Mouse (Mus musculus) cerebellum, adult 2 months (tissue): ENCODE measurements around the gene Trmt1. TPM values are rescaled to one million over a fixed set of nuclear protein-coding genes. Genes with fewer than 3 reads are reported as not detected.
A peak's percentile ranks its signal among the peaks of the same experiment; 100 is the strongest.

Experiments
- DNase-seq, 2 experiments: peaks; one replicate each; pipeline ENCODE4 v3.0.0; 2021
- H3K27ac ChIP-seq: fragments of 200-500 bp; 2 replicates; pipeline ENCODE4 v1.5.1; 2012; ENCODE audit warnings: low read length, control low read depth, inconsistent platforms; ENCODE audit not compliant: insufficient read depth
- H3K27me3 ChIP-seq: fragments of 200-500 bp; 2 replicates; pipeline ENCODE4 v1.6.1; 2012; ENCODE audit warnings: inconsistent platforms, mild to moderate bottlenecking, low read length, moderate library complexity; ENCODE audit not compliant: control insufficient read depth, insufficient read depth
- H3K4me1 ChIP-seq: fragments of 200-500 bp; 2 replicates; pipeline ENCODE4 v1.6.1; 2011; ENCODE audit warnings: low read length; ENCODE audit not compliant: control insufficient read depth, insufficient read depth
- H3K4me3 ChIP-seq: fragments of 200-500 bp; replicated peaks from 2 replicates; pipeline ENCODE3; 2011; ENCODE audit warnings: mild to moderate bottlenecking, low read depth, low read length, control low read depth; ENCODE audit not compliant: insufficient read depth
- CTCF ChIP-seq: fragments of 200-500 bp; IDR thresholded peaks from 2 replicates; pipeline ENCODE4 v1.5.1; 2011; ENCODE audit warnings: low read depth, mild to moderate bottlenecking, control low read depth, low read length, moderate library complexity, borderline replicate concordance; ENCODE audit not compliant: insufficient read depth
- POLR2A ChIP-seq: fragments of 200-500 bp; IDR thresholded peaks from 2 replicates; pipeline ENCODE4 v1.6.1; 2011; ENCODE audit warnings: low read length, control low read depth, borderline replicate concordance; ENCODE audit not compliant: insufficient read depth
- WGBS: fragments of 180-500 bp; shearing (Covaris S2); methylation state at CpG from one replicate; pipeline ENCODE4 v1.1.7; 2018; 5-methylcytosine and 5-hydroxymethylcytosine counted together
- polyA plus RNA-seq: library from polyadenylated mRNA; depleted of rRNA; stranded (reverse); fragments of >200 nt; gene quantifications from 2 replicates; pipeline ENCODE4 v1.2.3, GENCODE M21; 2012

Gene Trmt1
- polyA plus RNA-seq, 1 experiment, result 144 TPM

GRCm38 (mm10) chr8:84687705-84688100 is 1.6 kb downstream of the Trmt1 start, which contains the start of gene Nacc1:
Nacc1 (minus strand) TSS chr8:84687862.
- DNase-seq, result peak; percentile 88 to 90
- under 1% methylated on average over 37 of the region's 37 CpGs for WGBS
- H3K27me3 ChIP-seq, result no peaks in the 10 kb centered on the region
- H3K4me1 ChIP-seq, result peaks cover 18% of the 10 kb centered on the region
- H3K27ac ChIP-seq, result peak within 1 kb of the TSS; percentile 93
- H3K4me3 ChIP-seq, result peak within 1 kb of the TSS; percentile 88
- TF ChIP-seq CTCF, result no peak
- TF ChIP-seq POLR2A, result peak; percentile 48; the same call in 1 of the 2 replicates

- WGBS, result under 1% methylated on average over 47 of the region's 47 CpGs
- Histone ChIP-seq H3K4me1 (peaks cover 15% of the 10 kb centered on the region), H3K27me3 (no peaks in the 10 kb centered on the region), H3K4me3 (peak overlapping the region; percentile 75), H3K27ac (no peak overlapping the region)
- DNase-seq, result peak; percentile 90 to 94
- TF ChIP-seq CTCF (no peak), POLR2A (no peak)
Observed at GRCm38 (mm10) chr8:84689091-84689915, 3.2 kb downstream of the Trmt1 start.

DNA sequence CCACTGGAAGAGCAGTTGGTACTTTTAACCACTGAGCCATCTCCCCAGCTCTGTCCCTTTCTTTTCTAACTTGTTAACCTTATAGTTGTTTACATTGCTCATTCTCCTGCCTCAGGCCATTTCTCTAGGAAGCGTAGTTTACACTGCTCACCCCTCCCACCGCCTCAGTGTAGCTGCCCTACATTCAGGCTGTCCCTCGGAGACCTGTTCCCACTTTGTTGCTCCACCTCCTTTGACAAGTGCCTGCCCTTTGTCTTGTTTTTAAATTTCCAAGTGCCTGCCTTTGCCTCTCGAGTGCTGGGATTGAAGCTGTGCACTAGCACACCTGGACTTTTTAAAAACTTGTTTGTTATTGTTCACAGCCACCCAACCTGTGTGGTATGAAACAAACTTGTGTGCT is 7.2 kb downstream of the Trmt1 start:
- H3K27me3 ChIP-seq, result no peaks in the 10 kb centered on the region
- TF ChIP-seq CTCF (no peak), POLR2A (no peak)
- no peak for DNase-seq
- 86% methylated on average over 4 of the region's 4 CpGs for WGBS
- no peak overlapping the region for H3K27ac ChIP-seq
- H3K4me1 ChIP-seq, result no peaks in the 10 kb centered on the region
- no peak overlapping the region for H3K4me3 ChIP-seq

- TF ChIP-seq CTCF, result no peak
- no peak for TF ChIP-seq POLR2A
- Histone ChIP-seq H3K27me3 (no peaks in the 10 kb centered on the region), H3K27ac (no peak overlapping the region), H3K4me1 (peaks cover 12% of the 10 kb centered on the region), H3K4me3 (no peak overlapping the region)
- WGBS, result 90% methylated on average over 6 of the region's 6 CpGs
- no peak for DNase-seq
Observed at GRCm38 (mm10) chr8:84695140-84695539, 9.0 kb downstream of the Trmt1 start.

- no peak overlapping the region for H3K27ac ChIP-seq
- TF ChIP-seq POLR2A, result no peak
- peak; percentile 53; the same call in 1 of the 2 replicates for TF ChIP-seq CTCF
- no peaks in the 10 kb centered on the region for H3K27me3 ChIP-seq
- peak in 1 of 2 experiments; percentile 58 for DNase-seq
- WGBS, result 70% methylated on average over 14 of the region's 14 CpGs
- H3K4me3 ChIP-seq, result no peak overlapping the region
- H3K4me1 ChIP-seq, result peaks cover 13% of the 10 kb centered on the region
Observed at GRCm38 (mm10) chr8:84697166-84698130, 11.3 kb downstream of the Trmt1 start.

- DNase-seq, result no peak
- Histone ChIP-seq H3K27me3 (no peaks in the 10 kb centered on the region), H3K4me1 (peaks cover 13% of the 10 kb centered on the region), H3K27ac (no peak overlapping the region), H3K4me3 (no peak overlapping the region)
- 93% methylated on average over 5 of the region's 5 CpGs for WGBS
- TF ChIP-seq CTCF (no peak), POLR2A (no peak)
Observed at GRCm38 (mm10) chr8:84698288-84698687, 12.2 kb downstream of the Trmt1 start.

GRCm38 (mm10) chr8:84698929-84699401 is 12.9 kb downstream of the Trmt1 start:
- H3K27me3 ChIP-seq, result no peaks in the 10 kb centered on the region
- no peak overlapping the region for H3K4me3 ChIP-seq
- peak; percentile 46 to 48 for DNase-seq
- TF ChIP-seq CTCF (no peak), POLR2A (no peak)
- H3K27ac ChIP-seq, result no peak overlapping the region; the same call in 1 of the 2 replicates
- peaks cover 13% of the 10 kb centered on the region for H3K4me1 ChIP-seq
- WGBS, result 18% methylated on average over 9 of the region's 9 CpGs
